Mouse (Mus musculus) limb, embryonic 11.5 days (tissue): ENCODE data around the gene Map7d2. TPM values are rescaled to one million over a fixed set of nuclear protein-coding genes. Genes with fewer than 3 reads are reported as not detected.
A peak's percentile ranks its signal among the peaks of the same experiment; 100 is the strongest.

ENCODE experiments used
- ATAC-seq: fragments of 200-750 bp; cut with Nextera tagmentation; 2 replicates; pipeline ENCODE4 v1.8.0; 2017; ENCODE audit warnings: low read depth; ENCODE audit not compliant: insufficient number of reproducible peaks, low FRiP score, low TSS enrichment
- DNase-seq: peaks from one replicate; pipeline ENCODE4 v3.0.0-alpha.2; 2015; ENCODE audit warnings: low spot score
- H3K27ac ChIP-seq: fragments of 300-500 bp; sonication (generic); replicated peaks from 2 replicates; pipeline ENCODE4 v1.5.1; 2014; ENCODE audit warnings: low read depth, mild to moderate bottlenecking, low read length
- H3K27me3 ChIP-seq: fragments of 300-500 bp; sonication (generic); 2 replicates; pipeline ENCODE4 v1.6.1; 2014; ENCODE audit warnings: mild to moderate bottlenecking, low read length, mixed read lengths; ENCODE audit not compliant: control insufficient read depth, insufficient read depth
- H3K36me3 ChIP-seq: fragments of 300-500 bp; sonication (generic); 2 replicates; pipeline ENCODE4 v1.6.1; 2014; ENCODE audit warnings: mild to moderate bottlenecking, low read length, moderate library complexity, mixed read lengths; ENCODE audit not compliant: control insufficient read depth, insufficient read depth
- H3K4me1 ChIP-seq: fragments of 300-500 bp; sonication (generic); 2 replicates; pipeline ENCODE4 v1.6.1; 2014; ENCODE audit warnings: low read length, mixed read lengths; ENCODE audit not compliant: control insufficient read depth, insufficient read depth
- H3K4me2 ChIP-seq: fragments of 300-500 bp; sonication (generic); 2 replicates; pipeline ENCODE4 v1.6.1; 2014; ENCODE audit warnings: low read depth, mild to moderate bottlenecking, moderate library complexity; ENCODE audit not compliant: severe bottlenecking
- H3K4me3 ChIP-seq: fragments of 300-500 bp; sonication (generic); 2 replicates; pipeline ENCODE4 v1.5.1; 2014; ENCODE audit warnings: low read depth, low read length
- H3K9ac ChIP-seq: fragments of 300-500 bp; sonication (generic); 2 replicates; pipeline ENCODE4 v1.6.1; 2014; ENCODE audit warnings: mild to moderate bottlenecking, low read length
- H3K9me3 ChIP-seq: fragments of 300-500 bp; sonication (generic); 2 replicates; pipeline ENCODE4 v1.6.1; 2016; ENCODE audit warnings: low read length; ENCODE audit not compliant: control insufficient read depth
- WGBS: fragments of 180-500 bp; shearing (Covaris S2); extraction: QIAGEN DNeasy Blood & Tissue Kit; methylation state at CpG from one replicate; pipeline ENCODE4 v1.1.7; 2014; 5-methylcytosine and 5-hydroxymethylcytosine counted together
- polyA plus RNA-seq: library from polyadenylated mRNA; unstranded; fragments of >200 nt; fragmentation: Nextera tagmentation; extraction: Ambion mirVana; gene quantifications from 2 replicates; pipeline ENCODE4 v1.2.1, GENCODE M21; 2014

Gene Map7d2
- polyA plus RNA-seq, 1 experiment from 2014 or later = 2.1 TPM

DNA sequence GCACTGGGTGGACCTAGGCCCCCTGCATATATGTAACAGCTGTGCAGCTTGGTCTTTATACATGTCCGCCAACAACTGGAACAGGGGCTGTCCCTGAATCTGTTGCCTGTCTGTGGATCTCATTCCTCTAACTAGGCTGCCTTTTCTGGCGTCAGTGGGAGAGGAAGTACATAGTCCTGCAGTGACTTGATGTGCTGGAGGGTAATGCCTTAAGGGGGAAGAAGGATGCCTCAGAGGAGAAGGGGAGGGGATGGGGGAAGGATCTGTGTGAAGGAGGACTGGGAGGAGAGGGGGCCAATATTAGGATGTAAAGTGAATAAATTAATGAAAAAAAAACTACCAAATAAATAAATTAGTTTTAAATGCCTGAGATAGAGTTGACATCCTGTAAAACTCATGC lies 88.8 kb downstream of the Map7d2 start:
- Histone ChIP-seq H3K27me3 (no peaks in the 10 kb centered on the region), H3K4me1 (no peaks in the 10 kb centered on the region), H3K9me3 (no peaks in the 10 kb centered on the region), H3K4me2 (no peak overlapping the region), H3K27ac (no peak overlapping the region), H3K4me3 (no peak overlapping the region), H3K36me3 (no peaks in the 10 kb centered on the region), H3K9ac (no peak overlapping the region)
- ATAC-seq = no peak
- DNase-seq = no peak
- WGBS = 54% methylated on average over 2 of the region's 2 CpGs

DNA sequence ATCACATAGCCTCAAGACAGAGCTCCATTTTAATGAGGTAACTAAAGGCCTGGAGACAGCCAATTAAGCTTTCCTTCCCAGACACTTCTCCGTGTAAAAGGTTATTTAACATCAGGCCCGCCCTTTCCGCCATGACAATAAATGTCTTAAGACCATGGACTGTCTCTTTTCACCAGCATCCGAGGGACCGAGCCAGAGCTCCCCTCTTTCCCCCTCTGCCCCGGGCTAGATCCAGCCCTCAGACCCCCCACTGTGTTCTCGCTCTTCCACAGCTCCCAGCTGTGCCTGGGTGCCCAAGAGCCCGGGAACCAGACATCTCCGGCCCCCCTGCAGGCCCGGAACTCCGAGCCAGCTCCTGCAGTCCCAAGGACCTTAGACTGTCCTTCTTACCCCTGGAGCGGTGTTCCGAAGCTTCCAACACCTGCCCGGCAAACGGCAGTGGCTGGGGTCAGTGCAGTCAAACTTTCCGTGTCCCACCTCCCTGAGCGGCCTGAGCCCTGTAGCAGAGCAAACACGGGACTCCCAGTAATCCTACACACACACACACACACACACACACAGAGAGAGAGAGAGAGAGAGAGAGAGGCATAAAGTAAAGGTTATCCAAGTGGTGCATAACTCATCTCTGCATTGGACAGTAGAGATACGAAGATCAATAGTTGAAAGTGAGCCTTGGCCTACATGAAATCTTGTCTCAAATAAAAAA lies 94.1 kb downstream of the Map7d2 start:
- no peak for ATAC-seq
- no peaks in the 10 kb centered on the region for H3K27me3 ChIP-seq
- 55% methylated on average over 17 of the region's 19 CpGs for WGBS

GRCm38 (mm10) chrX:159509042-159509441 lies 94.7 kb downstream of the Map7d2 start:
- DNase-seq = no peak
- Histone ChIP-seq H3K36me3 (no peaks in the 10 kb centered on the region), H3K27me3 (no peaks in the 10 kb centered on the region), H3K4me1 (no peaks in the 10 kb centered on the region), H3K4me2 (no peak overlapping the region), H3K9ac (no peak overlapping the region), H3K27ac (no peak overlapping the region), H3K4me3 (no peak overlapping the region), H3K9me3 (no peaks in the 10 kb centered on the region)
- 81% methylated on average over 4 of the region's 4 CpGs for WGBS
- ATAC-seq = no peak

More for the DNA sequence above, 94.1 kb downstream of the Map7d2 start:
- no peaks in the 10 kb centered on the region for H3K36me3 ChIP-seq
- H3K27ac ChIP-seq = no peak overlapping the region
- no peak overlapping the region for H3K9ac ChIP-seq
- no peaks in the 10 kb centered on the region for H3K4me1 ChIP-seq
- no peak overlapping the region for H3K4me3 ChIP-seq
- no peaks in the 10 kb centered on the region for H3K9me3 ChIP-seq
- H3K4me2 ChIP-seq = no peak overlapping the region
- DNase-seq = peak; percentile 20

GRCm38 (mm10) chrX:159509847-159510715 lies 95.7 kb downstream of the Map7d2 start:
- no peaks in the 10 kb centered on the region for H3K27me3 ChIP-seq

DNA sequence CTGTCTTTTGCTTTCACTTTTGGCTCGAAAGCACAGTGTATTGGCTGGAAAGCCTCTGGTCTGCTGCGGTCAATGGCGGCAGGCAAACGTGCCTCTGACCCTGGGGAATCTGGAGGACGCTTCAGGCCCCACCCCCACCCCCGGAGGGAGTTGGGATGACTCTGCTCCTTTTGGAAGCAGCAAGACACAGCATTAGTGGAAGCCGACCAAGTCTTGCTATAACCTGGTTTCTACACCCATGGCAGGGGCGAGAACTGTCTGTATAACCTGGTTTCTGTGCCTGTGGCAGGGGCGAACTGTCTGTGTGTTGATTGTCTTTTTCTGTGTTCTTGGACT lies 96.3 kb downstream of the Map7d2 start:
- 80% methylated on average over 9 of the region's 9 CpGs for WGBS

More at GRCm38 (mm10) chrX:159509847-159510715, 95.7 kb downstream of the Map7d2 start:
- Histone ChIP-seq H3K9ac (no peak overlapping the region), H3K4me1 (no peaks in the 10 kb centered on the region), H3K36me3 (no peaks in the 10 kb centered on the region), H3K4me3 (no peak overlapping the region), H3K4me2 (no peak overlapping the region), H3K27ac (no peak overlapping the region), H3K9me3 (no peaks in the 10 kb centered on the region)
- ATAC-seq = no peak
- DNase-seq = no peak
- WGBS = 79% methylated on average over 19 of the region's 19 CpGs

GRCm38 (mm10) chrX:159515599-159515998 lies 101.2 kb downstream of the Map7d2 start:
- Histone ChIP-seq H3K4me2 (no peak overlapping the region), H3K4me3 (no peak overlapping the region), H3K27me3 (no peaks in the 10 kb centered on the region), H3K9me3 (no peaks in the 10 kb centered on the region), H3K4me1 (no peaks in the 10 kb centered on the region), H3K27ac (no peak overlapping the region), H3K36me3 (no peaks in the 10 kb centered on the region), H3K9ac (no peak overlapping the region)
- no peak for ATAC-seq
- WGBS = 82% methylated on average over 6 of the region's 6 CpGs
- no peak for DNase-seq

More for the DNA sequence above, 96.3 kb downstream of the Map7d2 start:
- Histone ChIP-seq H3K36me3 (no peaks in the 10 kb centered on the region), H3K4me2 (no peak overlapping the region), H3K4me3 (no peak overlapping the region), H3K4me1 (no peaks in the 10 kb centered on the region), H3K9me3 (no peaks in the 10 kb centered on the region), H3K9ac (no peak overlapping the region), H3K27ac (no peak overlapping the region), H3K27me3 (no peaks in the 10 kb centered on the region)
- DNase-seq = no peak
- no peak for ATAC-seq

- no peaks in the 10 kb centered on the region for H3K36me3 ChIP-seq
These were observed 107.4 kb downstream of the Map7d2 start for GRCm38 (mm10) chrX:159521780-159522179.

DNA sequence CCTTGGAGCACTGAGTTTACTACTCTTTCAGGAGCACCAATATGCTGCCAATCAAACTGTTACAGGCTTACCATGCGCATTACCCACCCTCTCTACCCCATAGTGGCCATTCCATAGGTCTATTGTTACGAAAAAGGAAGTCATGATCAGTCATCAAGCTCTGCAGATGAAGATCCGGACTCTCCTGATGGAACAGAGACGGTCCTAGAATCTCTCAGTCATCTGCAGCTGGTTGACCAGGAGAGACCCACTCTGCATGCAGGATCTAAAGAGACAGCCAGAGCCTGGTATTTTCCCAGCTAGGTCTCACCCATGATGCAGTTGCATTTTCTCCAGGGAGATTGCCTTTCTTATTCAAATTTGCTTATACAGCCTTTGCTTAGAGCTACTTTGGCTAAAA lies 108.3 kb downstream of the Map7d2 start:
- H3K9ac ChIP-seq = no peak overlapping the region
- H3K4me1 ChIP-seq = no peaks in the 10 kb centered on the region
- H3K9me3 ChIP-seq = no peaks in the 10 kb centered on the region
- no peak overlapping the region for H3K4me3 ChIP-seq
- WGBS = 79% methylated on average over 4 of the region's 4 CpGs
- DNase-seq (no peak), ATAC-seq (no peak)
- no peaks in the 10 kb centered on the region for H3K36me3 ChIP-seq
- no peak overlapping the region for H3K4me2 ChIP-seq
- no peak overlapping the region for H3K27ac ChIP-seq
- H3K27me3 ChIP-seq = no peaks in the 10 kb centered on the region

More at GRCm38 (mm10) chrX:159521780-159522179, 107.4 kb downstream of the Map7d2 start:
- 70% methylated on average over 3 of the region's 3 CpGs for whole genome bisulfite sequencing
- Histone ChIP-seq H3K4me3 (no peak overlapping the region), H3K9ac (no peak overlapping the region), H3K27ac (no peak overlapping the region), H3K4me2 (no peak overlapping the region), H3K4me1 (no peaks in the 10 kb centered on the region), H3K9me3 (no peaks in the 10 kb centered on the region), H3K27me3 (no peaks in the 10 kb centered on the region)
- DNase-seq = no peak
- ATAC-seq = no peak
